ENCODE assay signal across 21 mouse cellular contexts in the genomic region with DNA sequence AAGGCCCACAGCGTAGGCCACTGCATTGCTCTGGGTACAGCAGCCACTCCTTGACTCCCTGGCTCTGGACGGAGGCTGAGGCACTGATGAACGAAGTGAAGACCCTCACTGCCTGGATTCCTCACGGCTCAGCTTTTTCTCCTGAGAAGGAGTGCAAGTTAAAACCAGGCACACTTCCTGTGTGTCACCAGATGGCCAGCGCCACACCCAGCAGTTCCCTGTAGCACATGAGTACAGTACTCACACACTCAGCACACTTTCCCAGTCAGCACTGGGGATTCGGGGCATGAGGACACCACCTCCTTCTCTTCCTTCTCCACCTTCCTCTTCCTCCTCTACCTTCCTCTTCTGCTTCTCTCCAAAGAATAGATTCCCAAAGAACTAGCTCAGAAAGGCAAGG. TPM values are rescaled to one million over a fixed set of nuclear protein-coding genes. Genes with fewer than 3 reads are reported as not detected.
DNase-seq lines count a peak whose midpoint lies in the region; ATAC-seq and TF ChIP-seq lines count a peak whose summit lies in the region.
"Had no signal": no experiment of that assay in that cellular context is flagged by ENCODE, and none has a peak within 500 bp of the region (broad histone marks: within the 10 kb centered on the region; RNA-seq: fewer than 3 reads in every experiment).

A gene (minus strand): TSS at position 220 of the 400 bp plus-strand sequence.

- no peaks in the 10 kb centered on the region for H3K9me3 ChIP-seq in hindbrain, embryonic 10.5 days
- H3K9me3 ChIP-seq in hindbrain, postnatal 0 days (ENCODE audit: low read length): no peaks in the 10 kb centered on the region
- H3K9me3 ChIP-seq in embryonic facial prominence, embryonic 10.5 days: no peaks in the 10 kb centered on the region
- no peaks in the 10 kb centered on the region for H3K9me3 ChIP-seq in liver, embryonic 13.5 days (replicated peaks)
- no peaks in the 10 kb centered on the region for H3K9me3 ChIP-seq in forebrain, embryonic 15.5 days
- H3K9me3 ChIP-seq: hindbrain, embryonic 15.5 days; kidney, embryonic 15.5 days; midbrain, embryonic 12.5 days; stomach, embryonic 15.5 days had no signal

- H3K27me3 ChIP-seq in hindbrain, embryonic 10.5 days (ENCODE audit: insufficient read depth, poor library complexity, severe bottlenecking): peaks cover 8% of the 10 kb centered on the region; the same call in 1 of the 2 replicates
- H3K27me3 ChIP-seq in hindbrain, postnatal 0 days (ENCODE audit: insufficient read depth, low read length): no peaks in the 10 kb centered on the region
- H3K27me3 ChIP-seq in embryonic facial prominence, embryonic 10.5 days (replicated peaks; ENCODE audit: low read depth, poor library complexity, severe bottlenecking): no peaks in the 10 kb centered on the region; the same call in 1 of the 2 replicates
- H3K27me3 ChIP-seq in liver, embryonic 13.5 days: no peaks in the 10 kb centered on the region
- no peaks in the 10 kb centered on the region for H3K27me3 ChIP-seq in forebrain, embryonic 15.5 days
- H3K27me3 ChIP-seq: hindbrain, embryonic 15.5 days; kidney, embryonic 15.5 days; stomach, embryonic 15.5 days had no signal

- DNase-seq in hindbrain, embryonic 10.5 days (ENCODE audit: low spot score): no peak
- no peak for DNase-seq in hindbrain, postnatal 0 days (ENCODE audit: low spot score)
- DNase-seq in 3T3-L1 (ENCODE audit: low read depth, low spot score): peak; percentile 13
- DNase-seq in embryonic facial prominence, embryonic 10.5 days (ENCODE audit: low spot score): no peak
- DNase-seq in liver, embryonic 13.5 days: no peak
- no peak for DNase-seq in embryo, embryonic 11 days
- no peak for DNase-seq in cerebellum, postnatal 25 days
- DNase-seq: cerebellum, postnatal 14 days; heart, postnatal 36 days; lung, embryonic 14.5 days; lung, postnatal 36 days; right cerebral cortex, postnatal 14 days; thymus, adult 2 months had no signal

- peaks cover 6% of the 10 kb centered on the region for H3K4me1 ChIP-seq in hindbrain, embryonic 10.5 days (replicated peaks)
- H3K4me1 ChIP-seq in hindbrain, postnatal 0 days (ENCODE audit: insufficient read depth, low read length): no peaks in the 10 kb centered on the region
- peaks cover 14% of the 10 kb centered on the region for H3K4me1 ChIP-seq in embryonic facial prominence, embryonic 10.5 days
- no peaks in the 10 kb centered on the region for H3K4me1 ChIP-seq in liver, embryonic 13.5 days (replicated peaks)
- no peaks in the 10 kb centered on the region for H3K4me1 ChIP-seq in forebrain, embryonic 15.5 days
- H3K4me1 ChIP-seq: hindbrain, embryonic 15.5 days; kidney, embryonic 15.5 days; midbrain, embryonic 12.5 days; stomach, embryonic 15.5 days had no signal

- H3K9ac ChIP-seq in hindbrain, postnatal 0 days (replicated peaks; ENCODE audit: low read length): no peak within 1 kb of the TSS
- H3K9ac ChIP-seq in liver, embryonic 13.5 days: no peak within 1 kb of the TSS
- H3K9ac ChIP-seq in forebrain, embryonic 15.5 days (replicated peaks): no peak within 1 kb of the TSS
- H3K9ac ChIP-seq: hindbrain, embryonic 15.5 days; kidney, embryonic 15.5 days; lung, embryonic 14.5 days; midbrain, embryonic 12.5 days; stomach, embryonic 15.5 days had no signal

- 0 out of 2 replicates have a peak within 1 kb of the TSS, but pooled peaks have one; percentile 8 for H3K27ac ChIP-seq in hindbrain, embryonic 10.5 days
- H3K27ac ChIP-seq in hindbrain, postnatal 0 days: no peak within 1 kb of the TSS
- H3K27ac ChIP-seq in embryonic facial prominence, embryonic 10.5 days (replicated peaks): peak within 1 kb of the TSS; percentile 2; the same call in 1 of the 2 replicates
- no peak within 1 kb of the TSS for H3K27ac ChIP-seq in liver, embryonic 13.5 days
- H3K27ac ChIP-seq in forebrain, embryonic 15.5 days (replicated peaks): no peak within 1 kb of the TSS
- H3K27ac ChIP-seq: hindbrain, embryonic 15.5 days; kidney, embryonic 15.5 days; midbrain, embryonic 12.5 days; stomach, embryonic 15.5 days had no signal

- TF ChIP-seq CTCF in hindbrain, postnatal 0 days (IDR thresholded peaks at IDR 0.05; ENCODE audit: low read depth): no peak

- no peak for ATAC-seq in hindbrain, postnatal 0 days
- peak; percentile 27; the same call in 1 of the 2 replicates for ATAC-seq in liver, embryonic 13.5 days (ENCODE audit: low read depth)
- no peak for ATAC-seq in forebrain, embryonic 15.5 days (replicated peaks)
- ATAC-seq: forebrain, embryonic 16.5 days; intestine, embryonic 16.5 days had no signal

- WGBS in hindbrain, embryonic 10.5 days: 81% methylated on average over 6 of the region's 6 CpGs
- 83% methylated on average over 6 of the region's 6 CpGs for WGBS in hindbrain, postnatal 0 days
- WGBS in embryonic facial prominence, embryonic 10.5 days: 79% methylated on average over 6 of the region's 6 CpGs
- WGBS in liver, embryonic 13.5 days (ENCODE audit: insufficient replicate concordance): 39% methylated on average over 6 of the region's 6 CpGs
- WGBS in forebrain, embryonic 15.5 days: 86% methylated on average over 6 of the region's 6 CpGs

- no peak within 1 kb of the TSS for H3K4me2 ChIP-seq in hindbrain, postnatal 0 days (ENCODE audit: low read depth, low read length)
- no peak within 1 kb of the TSS for H3K4me2 ChIP-seq in liver, embryonic 13.5 days
- no peak within 1 kb of the TSS for H3K4me2 ChIP-seq in forebrain, embryonic 15.5 days (replicated peaks)
- H3K4me2 ChIP-seq: hindbrain, embryonic 15.5 days; kidney, embryonic 15.5 days; lung, embryonic 14.5 days; midbrain, embryonic 12.5 days; stomach, embryonic 15.5 days had no signal

- no peaks in the 10 kb centered on the region for H3K36me3 ChIP-seq in hindbrain, embryonic 10.5 days
- H3K36me3 ChIP-seq in hindbrain, postnatal 0 days (ENCODE audit: insufficient read depth, low read length): no peaks in the 10 kb centered on the region
- H3K36me3 ChIP-seq in embryonic facial prominence, embryonic 10.5 days (replicated peaks): no peaks in the 10 kb centered on the region
- no peaks in the 10 kb centered on the region for H3K36me3 ChIP-seq in liver, embryonic 13.5 days
- no peaks in the 10 kb centered on the region for H3K36me3 ChIP-seq in forebrain, embryonic 15.5 days
- H3K36me3 ChIP-seq: hindbrain, embryonic 15.5 days; kidney, embryonic 15.5 days; midbrain, embryonic 12.5 days; stomach, embryonic 15.5 days had no signal

- H3K4me3 ChIP-seq in hindbrain, embryonic 10.5 days: no peak within 1 kb of the TSS
- no peak within 1 kb of the TSS for H3K4me3 ChIP-seq in hindbrain, postnatal 0 days (ENCODE audit: low read length)
- no peak within 1 kb of the TSS for H3K4me3 ChIP-seq in embryonic facial prominence, embryonic 10.5 days
- H3K4me3 ChIP-seq in liver, embryonic 13.5 days (replicated peaks): no peak within 1 kb of the TSS
- H3K4me3 ChIP-seq in forebrain, embryonic 15.5 days: no peak within 1 kb of the TSS
- H3K4me3 ChIP-seq: erythroblast, embryonic 14.5 days; hindbrain, embryonic 15.5 days; kidney, embryonic 15.5 days; midbrain, embryonic 12.5 days; stomach, embryonic 15.5 days had no signal

RNA-seq across cellular contexts. Expression of the gene that starts here (rescaled TPM):
- polyA plus RNA-seq in hindbrain, embryonic 10.5 days (2016; fragmentation: Nextera tagmentation; extraction: Ambion mirVana): 1.00 and 1.2 TPM in 2 replicates
- total RNA-seq in hindbrain, postnatal 0 days (2014; rRNA removed): 2.2 and 2.7 TPM in 2 replicates
- 3.7 and 4.3 TPM in 2 replicates for polyA plus RNA-seq in hindbrain, postnatal 0 days (2015; fragmentation: Nextera tagmentation; extraction: Ambion mirVana)
- 0.49 and 0.57 TPM in 2 replicates for polyA plus RNA-seq in embryonic facial prominence, embryonic 10.5 days (2016; fragmentation: Nextera tagmentation; extraction: Ambion mirVana)
- 34.8 and 37.5 TPM in 2 replicates for polyA plus RNA-seq in liver, embryonic 13.5 days (2015; fragmentation: Nextera tagmentation; extraction: Ambion mirVana)
- 2.2 and 2.7 TPM in 2 replicates for polyA plus RNA-seq in forebrain, embryonic 15.5 days (2015; fragmentation: Nextera tagmentation; extraction: Ambion mirVana)

Comparison
In these comparisons a context has a peak if more than half of its experiments do, and no peak if none do; other contexts are left out.
1. H3K27ac ChIP-seq: peak in hindbrain, embryonic 10.5 days (single experiment) and embryonic facial prominence, embryonic 10.5 days (single experiment); none in hindbrain, postnatal 0 days (single experiment), liver, embryonic 13.5 days (single experiment) and forebrain, embryonic 15.5 days (single experiment).